Mouse (Mus musculus): ENCODE measurements around the gene Fam174b. TPM values are rescaled to one million over a fixed set of nuclear protein-coding genes. Genes with fewer than 3 reads are reported as not detected.

Fam174b gene
- polyA plus RNA-seq, 1 experiment from 2014 or later: 84.4 TPM

GRCm38 (mm10) chr7:73784736-73785428, 44.8 kb downstream of the Fam174b start:
- Histone ChIP-seq H3K9ac (no peak overlapping the region), H3K4me3 (no peak overlapping the region), H3K4me1 (peaks cover 5% of the 10 kb centered on the region; the same call in 1 of the 2 replicates), H3K9me3 (no peaks in the 10 kb centered on the region), H3K36me3 (no peaks in the 10 kb centered on the region), H3K4me2 (no peak overlapping the region), H3K27me3 (no peaks in the 10 kb centered on the region), H3K27ac (no peak overlapping the region)
- ATAC-seq (ENCODE audit: borderline replicate concordance, extremely low read depth, low FRiP score, low TSS enrichment): no peak
- WGBS: 61% methylated on average over 4 of the region's 4 CpGs

- WGBS: 59% methylated on average over 4 of the region's 4 CpGs
- no peak overlapping the region for H3K4me3 ChIP-seq
- peaks cover 10% of the 10 kb centered on the region; the same call in 1 of the 2 replicates for H3K4me1 ChIP-seq
- H3K36me3 ChIP-seq: no peaks in the 10 kb centered on the region
- ATAC-seq (ENCODE audit: borderline replicate concordance, extremely low read depth, low FRiP score, low TSS enrichment): no peak
- no peak overlapping the region for H3K9ac ChIP-seq
- no peak overlapping the region for H3K27ac ChIP-seq
- H3K27me3 ChIP-seq: no peaks in the 10 kb centered on the region
- H3K9me3 ChIP-seq: no peaks in the 10 kb centered on the region
- no peak overlapping the region for H3K4me2 ChIP-seq
These were observed 45.7 kb downstream of the Fam174b start for GRCm38 (mm10) chr7:73785815-73786214.

- Histone ChIP-seq H3K4me2 (no peak overlapping the region), H3K4me1 (peaks cover 18% of the 10 kb centered on the region; the same call in 1 of the 2 replicates), H3K27ac (no peak overlapping the region), H3K36me3 (no peaks in the 10 kb centered on the region), H3K9ac (no peak overlapping the region), H3K4me3 (no peak overlapping the region), H3K27me3 (no peaks in the 10 kb centered on the region), H3K9me3 (no peaks in the 10 kb centered on the region)
- ATAC-seq (ENCODE audit: borderline replicate concordance, extremely low read depth, low FRiP score, low TSS enrichment): no peak
- 74% methylated on average over 8 of the region's 8 CpGs for WGBS
These were observed 47.4 kb downstream of the Fam174b start for GRCm38 (mm10) chr7:73787513-73787912.

GRCm38 (mm10) chr7:73791096-73791495, 51.0 kb downstream of the Fam174b start:
- Histone ChIP-seq H3K4me2 (peak overlapping the region; percentile 39), H3K9me3 (no peaks in the 10 kb centered on the region), H3K36me3 (no peaks in the 10 kb centered on the region), H3K27ac (peak overlapping the region; percentile 63), H3K4me3 (no peak overlapping the region), H3K27me3 (no peaks in the 10 kb centered on the region; the same call in 1 of the 2 replicates), H3K4me1 (peaks cover 18% of the 10 kb centered on the region; the same call in 1 of the 2 replicates), H3K9ac (no peak overlapping the region; the same call in 1 of the 2 replicates)
- ATAC-seq (ENCODE audit: borderline replicate concordance, extremely low read depth, low FRiP score, low TSS enrichment): no peak
- WGBS: 31% methylated on average over 8 of the region's 8 CpGs

GRCm38 (mm10) chr7:73792155-73792554, 52.1 kb downstream of the Fam174b start:
- Histone ChIP-seq H3K27me3 (no peaks in the 10 kb centered on the region; the same call in 1 of the 2 replicates), H3K27ac (peak overlapping the region; percentile 63), H3K4me3 (no peak overlapping the region), H3K4me2 (no peak overlapping the region), H3K4me1 (peaks cover 18% of the 10 kb centered on the region; the same call in 1 of the 2 replicates), H3K9ac (no peak overlapping the region), H3K9me3 (no peaks in the 10 kb centered on the region), H3K36me3 (no peaks in the 10 kb centered on the region)
- no peak for ATAC-seq (ENCODE audit: borderline replicate concordance, extremely low read depth, low FRiP score, low TSS enrichment)
- 49% methylated on average over 4 of the region's 4 CpGs for WGBS

GRCm38 (mm10) chr7:73792641-73793040, 52.5 kb downstream of the Fam174b start:
- H3K4me3 ChIP-seq: no peak overlapping the region
- H3K9ac ChIP-seq: no peak overlapping the region
- no peaks in the 10 kb centered on the region for H3K9me3 ChIP-seq
- peaks cover 18% of the 10 kb centered on the region; the same call in 1 of the 2 replicates for H3K4me1 ChIP-seq
- no peaks in the 10 kb centered on the region for H3K36me3 ChIP-seq
- H3K4me2 ChIP-seq: no peak overlapping the region
- H3K27me3 ChIP-seq: no peaks in the 10 kb centered on the region; the same call in 1 of the 2 replicates
- H3K27ac ChIP-seq: peak overlapping the region; percentile 65
- peak; percentile 64; the same call in 1 of the 2 replicates for ATAC-seq (ENCODE audit: borderline replicate concordance, extremely low read depth, low FRiP score, low TSS enrichment)
- 43% methylated on average over 3 of the region's 3 CpGs for WGBS

- H3K4me3 ChIP-seq: no peak overlapping the region
These were observed 69.2 kb downstream of the Fam174b start for GRCm38 (mm10) chr7:73809261-73809660.

GRCm38 (mm10) chr7:73811439-73811838, 71.3 kb downstream of the Fam174b start:
- H3K9me3 ChIP-seq: no peaks in the 10 kb centered on the region
- no peak overlapping the region for H3K4me3 ChIP-seq
- ATAC-seq (ENCODE audit: borderline replicate concordance, extremely low read depth, low FRiP score, low TSS enrichment): no peak
- no peaks in the 10 kb centered on the region for H3K4me1 ChIP-seq
- no peaks in the 10 kb centered on the region for H3K36me3 ChIP-seq
- whole genome bisulfite sequencing: 65% methylated on average over 7 of the region's 7 CpGs
- no peak overlapping the region for H3K27ac ChIP-seq
- no peak overlapping the region for H3K9ac ChIP-seq
- H3K4me2 ChIP-seq: no peak overlapping the region
- no peaks in the 10 kb centered on the region for H3K27me3 ChIP-seq

More at GRCm38 (mm10) chr7:73809261-73809660, 69.2 kb downstream of the Fam174b start:
- H3K27me3 ChIP-seq: no peaks in the 10 kb centered on the region
- no peaks in the 10 kb centered on the region for H3K9me3 ChIP-seq
- no peak overlapping the region for H3K9ac ChIP-seq
- no peaks in the 10 kb centered on the region for H3K4me1 ChIP-seq
- H3K27ac ChIP-seq: no peak overlapping the region
- 39% methylated on average over 2 of the region's 2 CpGs for WGBS
- no peaks in the 10 kb centered on the region for H3K36me3 ChIP-seq
- ATAC-seq (ENCODE audit: borderline replicate concordance, extremely low read depth, low FRiP score, low TSS enrichment): no peak
- H3K4me2 ChIP-seq: no peak overlapping the region

GRCm38 (mm10) chr7:73812176-73812575, 72.1 kb downstream of the Fam174b start:
- no peaks in the 10 kb centered on the region for H3K36me3 ChIP-seq
- H3K4me3 ChIP-seq: no peak overlapping the region
- 83% methylated on average over 6 of the region's 6 CpGs for WGBS
- H3K4me1 ChIP-seq: no peaks in the 10 kb centered on the region
- no peak for ATAC-seq (ENCODE audit: borderline replicate concordance, extremely low read depth, low FRiP score, low TSS enrichment)
- no peaks in the 10 kb centered on the region for H3K27me3 ChIP-seq
- H3K27ac ChIP-seq: no peak overlapping the region
- H3K9ac ChIP-seq: no peak overlapping the region
- no peaks in the 10 kb centered on the region for H3K9me3 ChIP-seq
- no peak overlapping the region for H3K4me2 ChIP-seq

GRCm38 (mm10) chr7:73813887-73814286, 73.8 kb downstream of the Fam174b start:
- Histone ChIP-seq H3K9me3 (no peaks in the 10 kb centered on the region), H3K27ac (no peak overlapping the region), H3K36me3 (no peaks in the 10 kb centered on the region), H3K4me3 (no peak overlapping the region), H3K4me2 (no peak overlapping the region), H3K27me3 (no peaks in the 10 kb centered on the region), H3K9ac (no peak overlapping the region), H3K4me1 (no peaks in the 10 kb centered on the region)
- ATAC-seq (ENCODE audit: borderline replicate concordance, extremely low read depth, low FRiP score, low TSS enrichment): no peak
- 74% methylated on average over 4 of the region's 4 CpGs for WGBS

- Histone ChIP-seq H3K4me1 (no peaks in the 10 kb centered on the region), H3K36me3 (no peaks in the 10 kb centered on the region), H3K27me3 (no peaks in the 10 kb centered on the region), H3K9ac (no peak overlapping the region), H3K9me3 (no peaks in the 10 kb centered on the region), H3K4me3 (no peak overlapping the region), H3K4me2 (no peak overlapping the region), H3K27ac (no peak overlapping the region)
- no peak for ATAC-seq (ENCODE audit: borderline replicate concordance, extremely low read depth, low FRiP score, low TSS enrichment)
- WGBS: 86% methylated on average over 7 of the region's 7 CpGs
These were observed 74.4 kb downstream of the Fam174b start for GRCm38 (mm10) chr7:73814454-73814853.

GRCm38 (mm10) chr7:73816255-73816996, 76.3 kb downstream of the Fam174b start:
- no peak overlapping the region for H3K27ac ChIP-seq
- H3K4me1 ChIP-seq: no peaks in the 10 kb centered on the region
- no peak overlapping the region for H3K4me2 ChIP-seq
- H3K9me3 ChIP-seq: no peaks in the 10 kb centered on the region
- no peak for ATAC-seq (ENCODE audit: borderline replicate concordance, extremely low read depth, low FRiP score, low TSS enrichment)
- no peaks in the 10 kb centered on the region for H3K36me3 ChIP-seq
- WGBS: 57% methylated on average over 8 of the region's 8 CpGs
- no peaks in the 10 kb centered on the region for H3K27me3 ChIP-seq
- no peak overlapping the region for H3K9ac ChIP-seq
- H3K4me3 ChIP-seq: no peak overlapping the region

All from lung, embryonic 15.5 days (tissue).